Mouse (Mus musculus) neural tube, embryonic 15.5 days (tissue): ENCODE results near the gene Cpn2. TPM values are rescaled to one million over a fixed set of nuclear protein-coding genes. Genes with fewer than 3 reads are reported as not detected.

Source experiments
- ATAC-seq: fragments of 200-750 bp; cut with Nextera tagmentation; 2 replicates; pipeline ENCODE4 v1.8.0; 2017; ENCODE audit warnings: mild to moderate bottlenecking, moderate TSS enrichment, moderate library complexity; ENCODE audit not compliant: low FRiP score
- H3K27ac ChIP-seq: fragments of 300-500 bp; sonication (generic); replicated peaks from 2 replicates; pipeline ENCODE4 v1.5.1; 2015; ENCODE audit warnings: mild to moderate bottlenecking, inconsistent platforms
- H3K27me3 ChIP-seq: fragments of 300-500 bp; sonication (generic); replicated peaks from 2 replicates; pipeline ENCODE4 v1.6.1; 2015; ENCODE audit warnings: inconsistent platforms
- H3K36me3 ChIP-seq: fragments of 300-500 bp; sonication (generic); 2 replicates; pipeline ENCODE4 v1.6.1; 2015; ENCODE audit warnings: inconsistent platforms
- H3K4me1 ChIP-seq: fragments of 300-500 bp; sonication (generic); 2 replicates; pipeline ENCODE4 v1.6.1; 2015; ENCODE audit warnings: inconsistent platforms
- H3K4me2 ChIP-seq: fragments of 300-500 bp; sonication (generic); 2 replicates; pipeline ENCODE4 v1.6.1; 2015; ENCODE audit warnings: inconsistent platforms, mild to moderate bottlenecking, moderate library complexity
- H3K4me3 ChIP-seq: fragments of 300-500 bp; sonication (generic); replicated peaks from 2 replicates; pipeline ENCODE4 v1.5.1; 2015; ENCODE audit warnings: mild to moderate bottlenecking, inconsistent platforms
- H3K9ac ChIP-seq: fragments of 300-500 bp; sonication (generic); replicated peaks from 2 replicates; pipeline ENCODE4 v1.6.1; 2015; ENCODE audit warnings: mild to moderate bottlenecking, inconsistent platforms
- H3K9me3 ChIP-seq: fragments of 300-500 bp; sonication (generic); replicated peaks from 2 replicates; pipeline ENCODE4 v1.6.1; 2016; ENCODE audit warnings: inconsistent platforms
- WGBS: fragments of 180-500 bp; shearing (Covaris S2); methylation state at CpG from one replicate; pipeline ENCODE4 v1.1.7; 2015; ENCODE audit warnings: mixed read lengths; 5-methylcytosine and 5-hydroxymethylcytosine counted together
- polyA plus RNA-seq: library from polyadenylated mRNA; unstranded; fragments of >200 nt; fragmentation: Nextera tagmentation; extraction: Ambion mirVana; gene quantifications from 2 replicates; pipeline ENCODE4 v1.2.1, GENCODE M21; 2015

Cpn2 gene
- not detected in 2 replicates for polyA plus RNA-seq

DNA sequence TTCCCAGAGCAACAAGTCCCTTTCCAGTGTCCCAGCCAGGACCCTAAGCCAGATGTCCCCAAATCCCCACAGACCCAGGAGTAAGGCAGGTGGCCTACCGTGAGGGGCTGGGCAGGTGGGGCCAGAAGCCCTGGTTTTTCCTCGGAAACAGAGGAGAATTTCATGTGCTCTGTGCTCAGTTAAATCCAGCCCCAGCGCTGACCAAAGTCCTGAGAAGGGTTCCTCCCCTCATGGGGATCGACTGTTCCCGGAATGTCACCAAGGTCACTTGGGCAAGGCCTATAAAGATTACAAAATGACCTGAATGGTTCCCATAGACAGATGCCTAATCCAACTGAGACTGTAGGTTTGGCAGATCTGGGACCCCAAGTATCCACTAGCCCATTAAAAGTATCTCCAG is at the start of gene Cpn2:
TSS of gene Cpn2 (minus strand) at position 141 of the 400 bp plus-strand sequence.
- no peaks in the 10 kb centered on the region for H3K9me3 ChIP-seq
- H3K27me3 ChIP-seq, result no peaks in the 10 kb centered on the region
- ATAC-seq, result no peak
- H3K27ac ChIP-seq, result no peak within 1 kb of the TSS
- 77% methylated on average over 5 of the region's 5 CpGs for WGBS
- H3K4me2 ChIP-seq, result no peak within 1 kb of the TSS
- peaks cover 9% of the 10 kb centered on the region; the same call in 1 of the 2 replicates for H3K4me1 ChIP-seq
- no peak within 1 kb of the TSS for H3K9ac ChIP-seq
- H3K36me3 ChIP-seq, result no peaks in the 10 kb centered on the region
- no peak within 1 kb of the TSS for H3K4me3 ChIP-seq

DNA sequence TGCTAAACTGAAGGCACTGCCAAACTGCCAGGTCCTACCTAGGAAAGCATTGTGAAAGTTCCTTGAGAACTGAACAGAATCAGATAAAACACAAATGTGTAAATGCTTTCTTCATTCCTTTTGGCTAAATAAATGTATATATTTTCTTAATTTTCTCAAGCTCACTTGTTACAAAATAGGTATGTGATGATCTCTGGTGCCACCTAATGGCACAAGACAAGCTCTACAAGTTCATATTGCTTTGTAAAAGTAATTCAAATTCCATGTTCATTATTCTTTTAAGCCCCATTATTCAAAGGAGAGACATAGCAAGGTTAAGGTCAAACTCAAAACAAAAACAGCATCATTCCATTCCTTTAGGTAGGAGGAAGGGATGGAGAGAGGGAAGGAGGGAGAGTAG is 46.9 kb upstream of the Cpn2 start:
- peaks cover 13% of the 10 kb centered on the region for H3K4me1 ChIP-seq
- no peak overlapping the region for H3K4me3 ChIP-seq
- H3K27me3 ChIP-seq, result peaks cover 27% of the 10 kb centered on the region
- no peak overlapping the region for H3K27ac ChIP-seq
- H3K9ac ChIP-seq, result no peak overlapping the region
- no peak overlapping the region for H3K4me2 ChIP-seq
- ATAC-seq, result no peak
- H3K9me3 ChIP-seq, result no peaks in the 10 kb centered on the region
- peaks cover 3% of the 10 kb centered on the region for H3K36me3 ChIP-seq

DNA sequence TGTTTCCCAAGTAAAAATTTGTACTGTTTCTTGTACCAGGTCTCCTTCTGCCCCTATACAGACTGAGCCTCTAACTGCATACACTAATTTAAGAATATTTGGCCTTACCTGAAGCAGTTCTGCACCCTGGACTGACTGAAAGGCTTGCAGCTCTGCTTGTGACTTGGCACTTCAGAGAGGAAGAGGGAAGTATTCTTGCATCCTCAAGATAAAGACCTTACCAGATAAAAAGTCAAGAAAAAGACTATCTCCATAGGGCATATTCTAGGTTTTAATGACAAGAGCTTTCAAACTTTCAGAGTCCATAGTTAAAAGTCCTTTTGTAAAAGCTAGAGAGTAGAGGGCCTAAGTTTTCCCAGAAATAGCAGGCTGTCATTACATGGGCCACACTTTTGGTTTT is 43.3 kb upstream of the Cpn2 start, which contains the start of gene Gp5:
TSS of gene Gp5 (minus strand) at position 133 of the 400 bp plus-strand sequence.
- Histone ChIP-seq H3K27ac (no peak within 1 kb of the TSS), H3K9ac (peak within 1 kb of the TSS; percentile 59; the same call in 1 of the 2 replicates), H3K27me3 (peaks cover 50% of the 10 kb centered on the region), H3K4me1 (peaks cover 23% of the 10 kb centered on the region), H3K36me3 (peaks cover 3% of the 10 kb centered on the region), H3K9me3 (no peaks in the 10 kb centered on the region), H3K4me2 (peak within 1 kb of the TSS; percentile 96), H3K4me3 (peak within 1 kb of the TSS; percentile 59)
- no peak for ATAC-seq

DNA sequence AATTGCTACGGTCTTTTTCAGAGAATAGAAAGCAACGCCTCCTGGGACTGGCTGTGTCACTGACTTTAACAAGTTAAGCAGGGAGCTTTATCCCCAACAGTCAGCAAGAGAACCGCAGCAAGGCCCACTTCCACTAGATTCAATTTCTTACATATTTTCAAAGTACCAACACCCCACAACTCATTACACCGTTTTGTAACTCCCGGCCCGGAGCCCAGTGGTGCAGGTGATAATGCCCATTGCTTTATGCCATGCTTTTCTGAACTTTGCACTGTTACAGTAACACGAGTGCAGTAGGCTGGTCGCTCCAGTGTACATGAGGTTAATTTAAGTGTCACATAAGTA is 42.8 kb upstream of the Cpn2 start:
- Histone ChIP-seq H3K9me3 (no peaks in the 10 kb centered on the region), H3K4me2 (peak overlapping the region; percentile 96), H3K4me1 (peaks cover 23% of the 10 kb centered on the region), H3K27me3 (peaks cover 50% of the 10 kb centered on the region), H3K36me3 (no peaks in the 10 kb centered on the region), H3K4me3 (no peak overlapping the region; the same call in 1 of the 2 replicates), H3K9ac (no peak overlapping the region), H3K27ac (no peak overlapping the region)
- no peak for ATAC-seq
- 56% methylated on average over 8 of the region's 8 CpGs for WGBS

DNA sequence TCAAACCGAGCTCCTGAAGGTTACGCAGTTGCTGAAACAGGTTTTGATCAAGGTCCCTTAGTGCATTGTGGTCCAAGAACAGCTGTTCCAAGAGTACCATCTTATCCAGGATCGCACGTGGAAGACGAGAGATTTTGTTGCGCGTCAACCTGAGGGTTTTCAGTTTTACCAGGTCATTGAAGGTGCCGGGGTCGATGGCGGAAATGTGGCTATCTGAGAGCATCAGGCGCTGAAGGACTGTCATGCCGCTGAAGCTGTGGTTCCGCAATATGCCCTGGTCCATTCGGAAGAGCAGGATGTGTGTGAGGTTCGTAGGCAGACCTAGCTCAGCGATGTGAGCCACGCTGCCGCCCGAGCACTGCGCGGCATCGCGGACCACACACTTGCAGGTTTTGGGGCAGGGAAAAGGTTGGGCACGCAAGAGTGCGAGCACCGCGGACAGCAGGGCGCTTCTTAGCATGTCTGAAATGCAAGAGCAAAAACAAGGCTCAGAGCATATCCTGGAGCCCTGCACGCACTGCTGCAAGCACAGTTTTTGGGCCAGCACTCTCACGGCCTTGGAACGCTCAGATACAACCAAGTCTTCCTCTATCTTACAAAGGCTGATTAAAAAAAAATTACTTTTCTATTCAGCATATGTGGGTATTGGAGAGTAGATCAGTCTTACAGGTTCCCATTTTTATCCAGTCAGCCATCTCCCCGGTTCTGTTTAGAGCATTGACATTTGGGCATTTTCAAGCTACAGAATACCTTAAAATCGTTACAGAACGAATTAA is 42.3 kb upstream of the Cpn2 start:
- 4% methylated on average over 34 of the region's 34 CpGs for WGBS
- 0 out of 2 replicates have a peak, but pooled peaks have one; percentile 28 for ATAC-seq
- Histone ChIP-seq H3K4me2 (peak overlapping the region; percentile 96), H3K27me3 (peaks cover 50% of the 10 kb centered on the region), H3K9me3 (no peaks in the 10 kb centered on the region), H3K9ac (peak overlapping the region; percentile 59; the same call in 1 of the 2 replicates), H3K36me3 (no peaks in the 10 kb centered on the region), H3K4me1 (peaks cover 23% of the 10 kb centered on the region), H3K4me3 (peak overlapping the region; percentile 59), H3K27ac (no peak overlapping the region)

DNA sequence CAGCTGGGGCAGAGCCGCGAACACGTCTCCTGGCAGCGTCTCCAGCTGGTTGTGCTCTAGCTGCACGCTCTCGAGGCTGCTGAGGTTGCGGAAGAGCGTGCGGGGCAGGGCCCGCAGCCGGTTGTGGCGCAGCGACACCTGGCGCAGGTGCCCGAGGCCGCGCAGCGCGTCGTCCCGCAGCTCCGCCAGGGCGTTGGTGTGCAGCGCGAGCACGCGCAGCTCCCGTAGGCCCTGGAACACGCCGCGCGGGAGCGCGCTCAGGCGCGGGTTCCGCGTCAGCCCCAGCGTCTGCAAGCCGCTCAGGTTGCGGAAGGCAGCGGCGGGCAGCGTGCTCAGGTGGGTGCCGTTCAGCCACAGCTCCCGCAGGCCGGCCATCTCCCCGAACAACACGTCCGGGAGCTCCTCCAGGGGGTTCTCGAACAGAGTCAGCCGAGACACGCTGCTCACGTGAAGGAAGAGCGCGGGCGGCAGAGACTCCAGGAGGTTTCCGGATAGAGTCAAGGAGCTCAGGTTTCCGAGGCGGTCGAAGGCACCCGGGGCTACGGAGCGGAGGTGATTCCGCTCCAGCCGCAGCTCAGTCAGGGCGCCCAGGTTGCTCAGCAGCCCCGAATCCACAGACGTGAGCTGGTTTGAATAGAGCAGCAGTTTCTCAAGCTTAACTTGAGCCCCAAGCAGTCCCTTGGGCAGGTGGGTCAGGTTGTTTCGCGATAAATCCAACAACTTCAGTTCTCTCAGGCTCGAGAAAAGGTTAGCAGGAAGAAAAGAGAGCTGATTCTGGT is 41.5 kb upstream of the Cpn2 start:
- ATAC-seq, result peak; percentile 83
- Histone ChIP-seq H3K9me3 (no peaks in the 10 kb centered on the region), H3K27me3 (peaks cover 50% of the 10 kb centered on the region), H3K9ac (peak overlapping the region; percentile 59), H3K4me2 (peak overlapping the region; percentile 96), H3K27ac (no peak overlapping the region), H3K4me3 (peak overlapping the region; percentile 59), H3K36me3 (no peaks in the 10 kb centered on the region), H3K4me1 (peaks cover 23% of the 10 kb centered on the region)
- under 1% methylated on average over 72 of the region's 72 CpGs for WGBS

DNA sequence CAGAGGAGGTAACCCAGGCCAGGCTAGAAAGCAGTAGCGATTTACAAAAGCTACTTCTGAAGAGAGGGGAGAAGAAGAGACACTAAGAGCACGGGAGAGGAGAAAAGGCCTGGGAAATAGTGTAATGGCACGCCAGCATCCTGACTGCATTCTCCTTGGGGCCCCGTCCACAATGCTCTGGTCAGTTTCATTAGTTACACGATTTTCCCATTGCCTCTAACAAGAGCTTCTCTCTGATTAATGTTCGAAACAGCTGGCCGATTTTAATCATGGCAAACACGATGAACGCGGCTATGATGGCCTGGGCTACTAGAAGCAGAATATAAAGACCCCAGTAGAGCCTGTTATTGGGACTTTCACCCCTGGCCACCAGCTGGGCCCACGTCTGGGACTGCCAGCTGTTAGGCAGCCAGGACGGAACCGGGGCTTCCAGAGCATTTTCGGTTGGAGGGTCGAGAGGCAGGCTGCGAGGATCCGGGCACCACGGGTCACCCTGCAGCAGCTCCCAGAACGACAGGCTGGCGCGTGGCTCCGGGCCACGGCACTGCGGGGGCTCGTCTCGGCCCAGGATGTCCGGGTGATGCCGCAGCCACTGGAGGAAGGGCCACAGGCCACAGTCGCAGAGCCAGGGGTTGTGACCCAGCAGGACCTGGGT is 40.8 kb upstream of the Cpn2 start:
- ATAC-seq, result peak; percentile 26; the same call in 1 of the 2 replicates
- Histone ChIP-seq H3K9ac (peak overlapping the region; percentile 59), H3K4me1 (peaks cover 23% of the 10 kb centered on the region), H3K27ac (no peak overlapping the region), H3K9me3 (no peaks in the 10 kb centered on the region), H3K4me2 (peak overlapping the region; percentile 96), H3K36me3 (no peaks in the 10 kb centered on the region), H3K4me3 (peak overlapping the region; percentile 59), H3K27me3 (peaks cover 55% of the 10 kb centered on the region)
- 8% methylated on average over 29 of the region's 29 CpGs for WGBS

DNA sequence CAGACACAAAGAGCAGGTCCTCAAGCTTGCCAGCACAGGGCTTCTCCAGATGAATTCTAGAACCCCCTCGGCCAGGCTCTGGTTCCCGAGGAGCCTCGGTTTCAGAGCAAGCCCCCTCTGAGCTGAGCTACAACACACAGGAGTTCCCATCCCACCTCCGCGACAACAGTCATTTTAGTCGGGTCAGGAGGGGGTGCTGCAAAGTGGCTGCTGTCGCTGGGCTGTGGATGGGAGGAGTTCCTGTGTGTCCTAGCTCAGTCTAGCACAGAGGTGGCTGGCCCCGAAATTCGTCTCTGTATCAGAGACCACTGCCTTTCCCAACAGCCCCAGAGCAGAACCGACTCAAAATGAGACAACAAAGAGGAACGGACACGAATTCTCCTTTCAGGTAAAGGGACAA is 40.0 kb upstream of the Cpn2 start:
- 54% methylated on average over 12 of the region's 12 CpGs for WGBS
- peaks cover 55% of the 10 kb centered on the region for H3K27me3 ChIP-seq
- H3K9ac ChIP-seq, result no peak overlapping the region
- no peak overlapping the region for H3K27ac ChIP-seq
- no peak overlapping the region for H3K4me3 ChIP-seq
- peaks cover 23% of the 10 kb centered on the region for H3K4me1 ChIP-seq
- H3K4me2 ChIP-seq, result no peak overlapping the region
- no peaks in the 10 kb centered on the region for H3K36me3 ChIP-seq
- no peaks in the 10 kb centered on the region for H3K9me3 ChIP-seq
- ATAC-seq, result no peak

DNA sequence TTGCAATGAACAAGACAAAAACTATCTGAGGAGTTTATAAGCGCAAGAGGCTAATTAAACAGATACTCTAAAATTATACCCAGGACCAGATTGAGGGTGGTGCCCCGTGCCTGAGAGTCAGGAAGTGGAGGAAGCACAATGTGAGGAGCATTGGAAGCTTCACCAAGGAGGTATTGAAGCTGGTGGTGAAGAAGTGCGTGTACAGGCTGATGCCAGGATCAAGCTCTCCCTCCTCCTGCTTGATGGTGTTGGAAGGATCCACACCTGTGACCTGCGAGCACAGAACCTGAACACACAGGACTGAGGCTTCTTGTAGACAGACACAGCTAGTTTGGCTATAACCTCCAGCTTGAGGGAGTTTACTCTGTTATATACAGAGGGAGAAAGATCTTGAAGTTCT is 38.8 kb upstream of the Cpn2 start:
- Histone ChIP-seq H3K4me1 (peaks cover 23% of the 10 kb centered on the region), H3K9ac (no peak overlapping the region), H3K36me3 (no peaks in the 10 kb centered on the region), H3K27ac (no peak overlapping the region), H3K4me2 (no peak overlapping the region), H3K4me3 (no peak overlapping the region), H3K27me3 (peaks cover 44% of the 10 kb centered on the region), H3K9me3 (no peaks in the 10 kb centered on the region)
- ATAC-seq, result no peak
- WGBS, result 86% methylated on average over 4 of the region's 4 CpGs

DNA sequence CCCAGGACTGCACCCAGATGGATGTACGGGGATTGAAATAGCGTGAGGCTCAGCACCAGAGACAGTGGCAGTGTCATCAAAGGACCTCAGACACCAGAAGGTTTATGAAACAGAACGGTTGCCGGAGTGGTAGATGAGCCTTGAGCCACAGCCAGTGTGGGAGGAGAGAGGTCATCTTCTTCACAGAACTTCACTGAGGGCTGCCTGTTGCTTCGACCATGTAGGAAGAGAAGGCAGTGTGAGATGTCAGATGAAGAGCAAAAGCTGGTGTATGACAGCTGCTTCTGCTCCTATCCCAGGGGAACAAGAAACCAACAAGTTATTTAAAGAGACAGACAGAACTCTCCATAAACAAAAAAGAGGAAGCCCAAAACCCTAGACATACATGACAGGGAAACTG is 36.9 kb upstream of the Cpn2 start:
- WGBS, result 82% methylated on average over 5 of the region's 5 CpGs
- ATAC-seq, result no peak
- peaks cover 28% of the 10 kb centered on the region for H3K27me3 ChIP-seq
- H3K4me2 ChIP-seq, result no peak overlapping the region
- no peak overlapping the region for H3K4me3 ChIP-seq
- H3K27ac ChIP-seq, result no peak overlapping the region
- no peaks in the 10 kb centered on the region for H3K9me3 ChIP-seq
- no peak overlapping the region for H3K9ac ChIP-seq
- H3K4me1 ChIP-seq, result peaks cover 14% of the 10 kb centered on the region
- H3K36me3 ChIP-seq, result no peaks in the 10 kb centered on the region

DNA sequence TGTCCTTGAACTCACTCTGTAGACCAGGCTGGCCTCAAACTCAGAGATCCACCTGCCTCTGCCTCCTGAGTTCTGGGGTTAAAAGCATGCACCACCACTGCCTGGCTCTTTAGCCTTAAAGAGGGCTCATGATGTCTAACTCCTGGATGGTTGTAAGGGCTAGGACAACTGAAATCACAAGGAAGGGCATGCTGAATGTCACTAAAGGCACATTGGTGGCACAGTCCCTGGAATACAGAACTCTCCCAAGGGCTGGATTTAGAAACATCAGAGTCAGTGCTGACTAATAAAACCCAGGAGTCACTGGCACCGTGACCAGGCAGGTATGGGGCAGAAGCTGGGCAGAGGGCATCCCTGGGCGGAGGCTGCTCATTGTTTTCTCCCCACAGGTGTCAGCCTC is 36.1 kb upstream of the Cpn2 start:
- H3K9me3 ChIP-seq, result no peaks in the 10 kb centered on the region
- H3K4me3 ChIP-seq, result no peak overlapping the region
- H3K4me2 ChIP-seq, result no peak overlapping the region
- peaks cover 6% of the 10 kb centered on the region for H3K4me1 ChIP-seq
- no peak for ATAC-seq
- no peaks in the 10 kb centered on the region for H3K36me3 ChIP-seq
- peaks cover 27% of the 10 kb centered on the region for H3K27me3 ChIP-seq
- no peak overlapping the region for H3K27ac ChIP-seq
- WGBS, result 83% methylated on average over 2 of the region's 2 CpGs
- no peak overlapping the region for H3K9ac ChIP-seq
